ENCODE assay signal across 23 mouse cellular contexts in genomic region chr17:40274906-40275470, GRCm38 (mm10). TPM values are rescaled to one million over a fixed set of nuclear protein-coding genes. Genes with fewer than 3 reads are reported as not detected.
"Had no signal": no experiment of that assay in that cellular context is flagged by ENCODE, and none has a peak within 500 bp of the region (broad histone marks: within the 10 kb centered on the region; RNA-seq: fewer than 3 reads in every experiment).

No protein-coding gene starts in this region.

- H3K36me3 ChIP-seq: limb, embryonic 12.5 days; liver, embryonic 13.5 days; lung, embryonic 15.5 days; midbrain, embryonic 15.5 days; neural tube, embryonic 13.5 days; stomach, embryonic 15.5 days had no signal

- H3K27ac ChIP-seq: layer of hippocampus, adult 2 months; limb, embryonic 12.5 days; liver, embryonic 13.5 days; lung, embryonic 15.5 days; macrophage; midbrain, embryonic 15.5 days; neural tube, embryonic 13.5 days; stomach, embryonic 15.5 days had no signal

- DNase-seq: kidney, postnatal 10 days; kidney, postnatal 4 days; liver; liver, embryonic 13.5 days; liver, postnatal 0 days; lung, postnatal 14 days; retina, postnatal 1 day; right cerebral cortex, postnatal 4 days; spleen, adult 18-20 months; thymus, adult 2 months; thymus, postnatal 25 days had no signal

- H3K4me1 ChIP-seq: limb, embryonic 12.5 days; liver, embryonic 13.5 days; lung, embryonic 15.5 days; midbrain, embryonic 15.5 days; neural tube, embryonic 13.5 days; stomach, embryonic 15.5 days had no signal

- ATAC-seq: liver, postnatal 0 days; midbrain, embryonic 15.5 days had no signal

- H3K4me3 ChIP-seq: layer of hippocampus, adult 2 months; limb, embryonic 12.5 days; liver, embryonic 13.5 days; lung, embryonic 15.5 days; midbrain, embryonic 15.5 days; neural tube, embryonic 13.5 days; stomach, embryonic 15.5 days had no signal

- H3K9ac ChIP-seq: limb, embryonic 12.5 days; liver, embryonic 13.5 days; liver, postnatal 0 days; lung, embryonic 15.5 days; midbrain, embryonic 15.5 days; neural tube, embryonic 13.5 days; stomach, embryonic 15.5 days had no signal

- H3K4me2 ChIP-seq: limb, embryonic 12.5 days; liver, embryonic 13.5 days; lung, embryonic 15.5 days; midbrain, embryonic 15.5 days; neural tube, embryonic 13.5 days; stomach, embryonic 15.5 days had no signal

- H3K9me3 ChIP-seq: limb, embryonic 12.5 days; liver, embryonic 13.5 days; lung, embryonic 15.5 days; midbrain, embryonic 15.5 days; neural tube, embryonic 13.5 days; stomach, embryonic 15.5 days had no signal

- H3K27me3 ChIP-seq: limb, embryonic 12.5 days; liver, embryonic 13.5 days; lung, embryonic 15.5 days; midbrain, embryonic 15.5 days; neural tube, embryonic 13.5 days; stomach, embryonic 15.5 days had no signal

RNA-seq across cellular contexts. Expression of gene Crisp3, which starts 32.9 kb away (rescaled TPM):
- total RNA-seq: layer of hippocampus, adult 2 months; layer of hippocampus, postnatal 10 days; left cerebral cortex, postnatal 36 days; megakaryocyte-erythroid progenitor cell, adult 5-6 weeks had no signal
- polyA plus RNA-seq: limb, embryonic 12.5 days; liver, embryonic 13.5 days; liver, postnatal 0 days; lung, embryonic 15.5 days; macrophage; midbrain, embryonic 15.5 days; neural tube, embryonic 13.5 days; stomach, embryonic 15.5 days; testis, adult 2 months; thymus, adult 2 months; urinary bladder, adult 2 months had no signal

RNA-seq across cellular contexts. Expression of gene Crisp1, which starts 44.0 kb away (rescaled TPM):
- total RNA-seq: layer of hippocampus, adult 2 months; layer of hippocampus, postnatal 10 days; left cerebral cortex, postnatal 36 days; megakaryocyte-erythroid progenitor cell, adult 5-6 weeks had no signal
- polyA plus RNA-seq: limb, embryonic 12.5 days; liver, embryonic 13.5 days; liver, postnatal 0 days; lung, embryonic 15.5 days; macrophage; midbrain, embryonic 15.5 days; neural tube, embryonic 13.5 days; urinary bladder, adult 2 months had no signal
